ENCODE assay signal across 10 mouse cellular contexts in genomic region chr6:83450451-83451303, GRCm38 (mm10). TPM values are rescaled to one million over a fixed set of nuclear protein-coding genes. Genes with fewer than 3 reads are reported as not detected.
DNase-seq lines count a peak whose midpoint lies in the region; ATAC-seq and TF ChIP-seq lines count a peak whose summit lies in the region.
"Had no signal": no experiment of that assay in that cellular context is flagged by ENCODE, and none has a peak within 500 bp of the region (broad histone marks: within the 10 kb centered on the region; RNA-seq: fewer than 3 reads in every experiment).

No protein-coding gene starts in this region.

- WGBS in heart, adult 2 months: 57% methylated on average over 9 of the region's 9 CpGs
- 37% methylated on average over 9 of the region's 9 CpGs for WGBS in liver, adult 2 months
- WGBS in stomach, embryonic 14.5 days: 44% methylated on average over 9 of the region's 9 CpGs

- H3K36me3 ChIP-seq in heart, adult 2 months (ENCODE audit: control insufficient read depth, insufficient read depth, low read length): peaks cover 2% of the 10 kb centered on the region; the same call in 1 of the 2 replicates
- H3K36me3 ChIP-seq in megakaryocyte, embryonic 14.5 days (replicated peaks; ENCODE audit: low read length): peaks cover 61% of the 10 kb centered on the region
- H3K36me3 ChIP-seq in liver, adult 2 months (ENCODE audit: control insufficient read depth, insufficient read depth, low read length): no peaks in the 10 kb centered on the region
- peaks cover 23% of the 10 kb centered on the region; the same call in 1 of the 2 replicates for H3K36me3 ChIP-seq in stomach, embryonic 14.5 days (ENCODE audit: control insufficient read depth, insufficient read depth, low read length)
- H3K36me3 ChIP-seq: hindbrain, embryonic 15.5 days had no signal

- peaks cover 5% of the 10 kb centered on the region; the same call in 1 of the 2 replicates for H3K79me2 ChIP-seq in heart, adult 2 months (replicated peaks; ENCODE audit: control insufficient read depth, insufficient read depth, low read length)
- H3K79me2 ChIP-seq in liver, adult 2 months (ENCODE audit: control insufficient read depth, insufficient read depth, low read length): peaks cover 25% of the 10 kb centered on the region

- H3K9me3 ChIP-seq in megakaryocyte, embryonic 14.5 days: no peaks in the 10 kb centered on the region
- no peaks in the 10 kb centered on the region for H3K9me3 ChIP-seq in stomach, embryonic 14.5 days (ENCODE audit: control insufficient read depth, low read depth, low read length)
- H3K9me3 ChIP-seq: hindbrain, embryonic 15.5 days had no signal

- H3K27me3 ChIP-seq in heart, adult 2 months (ENCODE audit: control insufficient read depth, insufficient read depth, low read length): no peaks in the 10 kb centered on the region
- H3K27me3 ChIP-seq in megakaryocyte, embryonic 14.5 days (replicated peaks): no peaks in the 10 kb centered on the region
- no peaks in the 10 kb centered on the region for H3K27me3 ChIP-seq in liver, adult 2 months (ENCODE audit: control insufficient read depth, insufficient read depth, low read length)
- no peaks in the 10 kb centered on the region for H3K27me3 ChIP-seq in stomach, embryonic 14.5 days (ENCODE audit: control insufficient read depth, insufficient read depth, low read length)
- H3K27me3 ChIP-seq: hindbrain, embryonic 15.5 days had no signal

- no peak for TF ChIP-seq CTCF in heart, adult 2 months (IDR thresholded peaks at IDR 0.05)
- TF ChIP-seq CTCF in liver, adult 2 months (IDR thresholded peaks at IDR 0.05; ENCODE audit: low read depth, low read length): no peak

- TF ChIP-seq EP300 in heart, adult 2 months (IDR thresholded peaks at IDR 0.05; ENCODE audit: insufficient read depth, low read depth, low read length): no peak

- no peak overlapping the region; the same call in 1 of the 2 replicates for H3K27ac ChIP-seq in heart, adult 2 months
- 0 out of 2 replicates have a peak overlapping the region, but pooled peaks have one; percentile 20 for H3K27ac ChIP-seq in liver, adult 2 months (replicated peaks; ENCODE audit: insufficient read depth, low read depth, low read length)
- peak overlapping the region; percentile 33; the same call in 1 of the 2 replicates for H3K27ac ChIP-seq in stomach, embryonic 14.5 days (ENCODE audit: low read length)
- H3K27ac ChIP-seq: hindbrain, embryonic 15.5 days had no signal

- no peak for TF ChIP-seq POLR2A in heart, adult 2 months (IDR thresholded peaks at IDR 0.05; ENCODE audit: insufficient read depth, low read depth, low read length)
- TF ChIP-seq POLR2A in liver, adult 2 months (IDR thresholded peaks at IDR 0.05; ENCODE audit: extremely low read depth, insufficient read depth, low read length): no peak

- intact Hi-C loops in heart, adult 2 months (cut with DNase I): no loop called here

- H3K4me2 ChIP-seq in stomach, embryonic 14.5 days (replicated peaks; ENCODE audit: low read depth, low read length): peak overlapping the region; percentile 7; the same call in 1 of the 2 replicates

- H3K4me1 ChIP-seq in heart, adult 2 months (ENCODE audit: control insufficient read depth, insufficient read depth, low read length): peaks cover 23% of the 10 kb centered on the region
- peaks cover 99% of the 10 kb centered on the region for H3K4me1 ChIP-seq in megakaryocyte, embryonic 14.5 days
- H3K4me1 ChIP-seq in liver, adult 2 months (ENCODE audit: control insufficient read depth, insufficient read depth, low read length): peaks cover 20% of the 10 kb centered on the region
- peaks cover 74% of the 10 kb centered on the region for H3K4me1 ChIP-seq in stomach, embryonic 14.5 days (ENCODE audit: control insufficient read depth, insufficient read depth, low read length)

- DNase-seq in heart, adult 11 months: peak; percentile 93
- no peak for DNase-seq in heart, adult 2 months
- peak; percentile 64 for DNase-seq in liver, adult 2 months (ENCODE audit: extremely low read depth, low read depth, low spot score)
- no peak for DNase-seq in adipocyte (ENCODE audit: low spot score)
- DNase-seq: adrenal gland, postnatal 25 days had no signal

- H3K4me3 ChIP-seq in heart, adult 2 months: no peak overlapping the region
- peak overlapping the region; percentile 85 for H3K4me3 ChIP-seq in megakaryocyte, embryonic 14.5 days (replicated peaks)
- H3K4me3 ChIP-seq in liver, adult 2 months (ENCODE audit: insufficient read depth, low read depth, low read length): no peak overlapping the region
- no peak overlapping the region for H3K4me3 ChIP-seq in stomach, embryonic 14.5 days (ENCODE audit: low read depth, low read length)
- H3K4me3 ChIP-seq: hindbrain, embryonic 15.5 days had no signal

- no peak overlapping the region for H3K9ac ChIP-seq in heart, adult 2 months (ENCODE audit: low read depth, low read length)
- no peak overlapping the region for H3K9ac ChIP-seq in liver, adult 2 months (ENCODE audit: low read depth, low read length)
- no peak overlapping the region for H3K9ac ChIP-seq in stomach, embryonic 14.5 days (replicated peaks; ENCODE audit: low read depth, low read length)
- H3K9ac ChIP-seq: hindbrain, embryonic 15.5 days had no signal

- ATAC-seq in megakaryocyte, adult 5-6 weeks (ENCODE audit: poor library complexity, severe bottlenecking): no peak
- no peak for ATAC-seq in stomach, embryonic 14.5 days (ENCODE audit: insufficient number of reproducible peaks, insufficient read depth, low FRiP score, low read depth)
- no peak for ATAC-seq in activated CD4-positive, CD25-positive, alpha-beta regulatory T cell, adult 4 months

RNA-seq across cellular contexts. Expression of gene Tet3, which starts 8.2 kb away (rescaled TPM):
- total RNA-seq in heart, adult 2 months (2021): 10 to 100 TPM; 13.7 to 23.6 TPM
- 6.2 and 7.6 TPM in 2 replicates for polyA plus RNA-seq in heart, adult 2 months (2012; rRNA removed)
- polyA plus RNA-seq in megakaryocyte, embryonic 14.5 days (2012; ENCODE audit: insufficient read depth, low replicate concordance): 10.6 and 12.2 TPM in 2 replicates
- total RNA-seq in megakaryocyte, adult 5-6 weeks (2015): 36.1 and 36.2 TPM in 2 replicates
- 15.8 and 23.1 TPM in 2 replicates for total RNA-seq in megakaryocyte, adult 5-6 weeks (2017)
- 4.6 and 6.6 TPM in 2 replicates for total RNA-seq in liver, adult 2 months (2014; rRNA removed)
- polyA plus RNA-seq in liver, adult 2 months (2012; rRNA removed): 3.5 and 4.5 TPM in 2 replicates
- polyA plus RNA-seq in stomach, embryonic 14.5 days (2014; fragmentation: Nextera tagmentation; extraction: Ambion mirVana): 43.7 and 49.2 TPM in 2 replicates
- polyA plus RNA-seq in activated CD4-positive, CD25-positive, alpha-beta regulatory T cell, adult 4 months (2017; shearing (Covaris generic)): 10 to 100 TPM; 17.2 to 23.9 TPM

RNA-seq across cellular contexts. Expression of gene Dguok, which starts 56.1 kb away (rescaled TPM):
- 10 to 100 TPM; 32.4 to 33.7 TPM for total RNA-seq in heart, adult 2 months (2021)
- 48.1 and 67.3 TPM in 2 replicates for polyA plus RNA-seq in heart, adult 2 months (2012; rRNA removed)
- 8.7 and 10.8 TPM in 2 replicates for polyA plus RNA-seq in megakaryocyte, embryonic 14.5 days (2012; ENCODE audit: insufficient read depth, low replicate concordance)
- total RNA-seq in megakaryocyte, adult 5-6 weeks (2015): 39.1 and 55.5 TPM in 2 replicates
- total RNA-seq in megakaryocyte, adult 5-6 weeks (2017): 33.3 and 34.4 TPM in 2 replicates
- 17.4 and 21.8 TPM in 2 replicates for total RNA-seq in liver, adult 2 months (2014; rRNA removed)
- polyA plus RNA-seq in liver, adult 2 months (2012; rRNA removed): 23.5 and 24.9 TPM in 2 replicates
- 81.3 and 95.0 TPM in 2 replicates for polyA plus RNA-seq in stomach, embryonic 14.5 days (2014; fragmentation: Nextera tagmentation; extraction: Ambion mirVana)
- 10 to 100 TPM; 65.1 to 79.0 TPM for polyA plus RNA-seq in activated CD4-positive, CD25-positive, alpha-beta regulatory T cell, adult 4 months (2017; shearing (Covaris generic))

Comparison
In these comparisons a context has a peak if more than half of its experiments do, and no peak if none do; other contexts are left out.
1. DNase-seq: peak in heart, adult 11 months (single experiment) and liver, adult 2 months (single experiment); none in heart, adult 2 months (0 of 2) and adipocyte (single experiment).